Comparison of ENCODE assay signal across 8 mouse cellular contexts in genomic region chr17:66076934-66077333, GRCm38 (mm10). TPM values are rescaled to one million over a fixed set of nuclear protein-coding genes. Genes with fewer than 3 reads are reported as not detected.
A peak's percentile ranks its signal among the peaks of the same experiment; 100 is the strongest.
DNase-seq lines count a peak whose midpoint lies in the region; ATAC-seq and TF ChIP-seq lines count a peak whose summit lies in the region.

Gene Ankrd12, minus strand, starts transcription at chr17:66077089.

- WGBS in hindbrain, postnatal 0 days: under 1% methylated on average over 49 of the region's 53 CpGs
- WGBS in macrophage (ENCODE audit: missing documents): under 1% methylated on average over 45 of the region's 53 CpGs

- no peak for TF ChIP-seq CTCF in gastrocnemius, adult 2 months (IDR thresholded peaks at IDR 0.05)
- TF ChIP-seq CTCF in hindbrain, postnatal 0 days (IDR thresholded peaks at IDR 0.05; ENCODE audit: low read depth): no peak
- no peak for TF ChIP-seq CTCF in left cerebral cortex, adult 2 months (IDR thresholded peaks at IDR 0.05)

- H3K9me3 ChIP-seq in hindbrain, postnatal 0 days (ENCODE audit: low read length): no peaks in the 10 kb centered on the region

- peak within 1 kb of the TSS; percentile 97 for H3K4me3 ChIP-seq in gastrocnemius, adult 2 months
- peak within 1 kb of the TSS; percentile 95 for H3K4me3 ChIP-seq in hindbrain, postnatal 0 days (ENCODE audit: low read length)
- peak within 1 kb of the TSS; percentile 97 for H3K4me3 ChIP-seq in left cerebral cortex, adult 2 months
- H3K4me3 ChIP-seq in macrophage (ENCODE audit: inconsistent target): peak within 1 kb of the TSS; percentile 76

- H3K9ac ChIP-seq in hindbrain, postnatal 0 days (replicated peaks; ENCODE audit: low read length): peak within 1 kb of the TSS; percentile 92

- no peaks in the 10 kb centered on the region for H3K27me3 ChIP-seq in hindbrain, postnatal 0 days (ENCODE audit: insufficient read depth, low read length)

- peak within 1 kb of the TSS; percentile 95 for H3K27ac ChIP-seq in gastrocnemius, adult 2 months
- peak within 1 kb of the TSS; percentile 98 for H3K27ac ChIP-seq in hindbrain, postnatal 0 days
- peak within 1 kb of the TSS; percentile 96 for H3K27ac ChIP-seq in left cerebral cortex, adult 2 months
- H3K27ac ChIP-seq in macrophage: peak within 1 kb of the TSS; percentile 51

- peaks cover 4% of the 10 kb centered on the region; the same call in 1 of the 2 replicates for H3K36me3 ChIP-seq in hindbrain, postnatal 0 days (ENCODE audit: insufficient read depth, low read length)
- H3K36me3 ChIP-seq in macrophage (ENCODE audit: inconsistent target): peaks cover 8% of the 10 kb centered on the region; the same call in 1 of the 2 replicates

- peak; percentile 98 for DNase-seq in gastrocnemius, adult 2 months
- peak; percentile 97 for DNase-seq in hindbrain, postnatal 0 days (ENCODE audit: low spot score)
- peak; percentile 97 for DNase-seq in left cerebral cortex, adult 2 months (ENCODE audit: extremely low spot score in 1 of 2, low spot score in 2 of 2)
- DNase-seq in retina, postnatal 7 days (ENCODE audit: low read depth, low spot score): peak; percentile 85
- peak; percentile 94 to 95 for DNase-seq in urinary bladder, adult 18-20 months (ENCODE audit: low spot score in 2 of 2)

- intact Hi-C loops in gastrocnemius, adult 2 months (cut with DNase I): loop anchor here (2.0 kb wide), 1 partner anchor 24 kb away; the partner anchor contains the start of gene Ndufv2
- intact Hi-C loops in left cerebral cortex, adult 2 months (cut with DNase I): loop anchor here (1.0 kb wide), 2 partner anchors 12 to 24 kb away; partner anchors contain the start of gene Ndufv2

- peak within 1 kb of the TSS; percentile 76 for H3K4me2 ChIP-seq in hindbrain, postnatal 0 days (ENCODE audit: low read depth, low read length)

- peaks cover 43% of the 10 kb centered on the region for H3K79me2 ChIP-seq in macrophage (ENCODE audit: inconsistent target)

- peak; percentile 66 for ATAC-seq in activated CD4-positive, CD25-positive, alpha-beta regulatory T cell, adult 4 months
- ATAC-seq in common myeloid progenitor, adult 5-6 weeks (replicated peaks; ENCODE audit: low read depth, poor library complexity, severe bottlenecking): peak; percentile 82
- ATAC-seq in hindbrain, postnatal 0 days: peak; percentile 99

- peaks cover 5% of the 10 kb centered on the region; the same call in 1 of the 2 replicates for H3K4me1 ChIP-seq in hindbrain, postnatal 0 days (ENCODE audit: insufficient read depth, low read length)

RNA-seq across cellular contexts. Expression of gene Ankrd12, which starts in this region (rescaled TPM):
- 100 to 1,000 TPM; 111 to 127 TPM for polyA plus RNA-seq in activated CD4-positive, CD25-positive, alpha-beta regulatory T cell, adult 4 months (2017; shearing (Covaris generic))
- total RNA-seq in common myeloid progenitor, adult 5-6 weeks (2017): 50.5 and 62.8 TPM in 2 replicates
- total RNA-seq in gastrocnemius, adult 2 months (2021): 10 to 100 TPM; 12.6 to 12.8 TPM
- total RNA-seq in hindbrain, postnatal 0 days (2014; rRNA removed): 37.2 and 41.5 TPM in 2 replicates
- 171 and 173 TPM in 2 replicates for polyA plus RNA-seq in hindbrain, postnatal 0 days (2015; fragmentation: Nextera tagmentation; extraction: Ambion mirVana)
- 100 to 1,000 TPM; 276 to 279 TPM for total RNA-seq in left cerebral cortex, adult 2 months (2021)
- 100 to 1,000 TPM; 180 to 635 (median 330) TPM for total RNA-seq in macrophage (2018; cell fraction: chromatin; rRNA removed)
- 10 to 100 TPM; 27.0 to 65.7 (median 45.7) TPM for total RNA-seq in macrophage (2018; cell fraction: cytosol; rRNA removed)
- total RNA-seq in macrophage (2018; cell fraction: nucleus; rRNA removed): 100 to 1,000 TPM; 107 to 341 (median 170) TPM
- polyA plus RNA-seq in macrophage (2018): 20.0 to 74.7 TPM (median 35.6 TPM) in 3 replicates

Comparison
In these comparisons a context has a peak if more than half of its experiments do, and no peak if none do; other contexts are left out.
1. Peak in every context shown above with its lines: DNase-seq, ATAC-seq, H3K4me3 ChIP-seq and H3K27ac ChIP-seq.